Mouse (Mus musculus) layer of hippocampus, adult 18-20 months (tissue): ENCODE measurements around the gene Pdha2. TPM values are rescaled to one million over a fixed set of nuclear protein-coding genes. Genes with fewer than 3 reads are reported as not detected.

ENCODE experiments used
- DNase-seq, 2 experiments: peaks; one replicate each; pipeline ENCODE4 v3.0.0; 2022; ENCODE audit warnings: low spot score in 2 of 2
- long read RNA-seq: library from polyadenylated mRNA; stranded (forward); transcript quantifications from one replicate; pipeline ENCODE4 v2.0.0, GENCODE M21; 2021
- total RNA-seq, 2 experiments: library from RNA; stranded (reverse); gene quantifications; 2 replicates each; pipeline ENCODE4 v1.2.3; 2021

Gene Pdha2
- not detected for total RNA-seq
- long read RNA-seq, result 0 reads

- no peak for DNase-seq
These were observed at the start of gene Pdha2 for GRCm38 (mm10) chr3:141212255-141212654. Gene Pdha2 (minus strand): TSS chr3:141212355.

- no peak for DNase-seq
These were observed 48.4 kb upstream of the Pdha2 start for GRCm38 (mm10) chr3:141260518-141260917.

- DNase-seq, result peak; percentile 53 to 79
These were observed 39.3 kb upstream of the Pdha2 start for GRCm38 (mm10) chr3:141251440-141251839.

GRCm38 (mm10) chr3:141244725-141245298 lies 32.7 kb upstream of the Pdha2 start:
- no peak for DNase-seq

- no peak for DNase-seq
These were observed 25.9 kb upstream of the Pdha2 start for GRCm38 (mm10) chr3:141238071-141238470.

- no peak for DNase-seq
These were observed 17.0 kb upstream of the Pdha2 start for GRCm38 (mm10) chr3:141229148-141229547.

GRCm38 (mm10) chr3:141222339-141222738 lies 10.2 kb upstream of the Pdha2 start:
- DNase-seq, result peak in 1 of 2 experiments; percentile 62

- no peak for DNase-seq
These were observed 6.4 kb upstream of the Pdha2 start for GRCm38 (mm10) chr3:141218561-141218960.

- DNase-seq, result no peak
These were observed 4.8 kb upstream of the Pdha2 start for GRCm38 (mm10) chr3:141216999-141217398.

- no peak for DNase-seq
These were observed 4.1 kb upstream of the Pdha2 start for GRCm38 (mm10) chr3:141216237-141216636.

GRCm38 (mm10) chr3:141214789-141215188 lies 2.6 kb upstream of the Pdha2 start:
- DNase-seq, result no peak

GRCm38 (mm10) chr3:141214197-141214596 lies 2.0 kb upstream of the Pdha2 start:
- no peak for DNase-seq

GRCm38 (mm10) chr3:141211644-141212043 lies 511 bp downstream of the Pdha2 start:
- no peak for DNase-seq

GRCm38 (mm10) chr3:141201766-141202165 lies 10.4 kb downstream of the Pdha2 start:
- DNase-seq, result no peak

GRCm38 (mm10) chr3:141197308-141197861 lies 14.8 kb downstream of the Pdha2 start:
- DNase-seq, result no peak

GRCm38 (mm10) chr3:141191653-141192052 lies 20.5 kb downstream of the Pdha2 start:
- DNase-seq, result no peak

GRCm38 (mm10) chr3:141190429-141190828 lies 21.7 kb downstream of the Pdha2 start:
- no peak for DNase-seq

- peak in 1 of 2 experiments; percentile 35 for DNase-seq
These were observed 51.2 kb downstream of the Pdha2 start for GRCm38 (mm10) chr3:141160986-141161385.
